Mouse (Mus musculus) forebrain, embryonic 11.5 days (tissue): ENCODE data around the gene Gm266. TPM values are rescaled to one million over a fixed set of nuclear protein-coding genes. Genes with fewer than 3 reads are reported as not detected.

ENCODE experiments used
- ATAC-seq: fragments of 200-750 bp; cut with Nextera tagmentation; replicated peaks from 2 replicates; pipeline ENCODE4 v1.8.0; 2017; ENCODE audit warnings: moderate TSS enrichment; ENCODE audit not compliant: low FRiP score
- DNase-seq: peaks from one replicate; pipeline ENCODE4 v3.0.0-alpha.2; 2017; ENCODE audit warnings: low spot score
- H3K27ac ChIP-seq: fragments of 300-500 bp; sonication (generic); 2 replicates; pipeline ENCODE4 v1.5.1; 2014; ENCODE audit warnings: low read depth, low read length
- H3K27me3 ChIP-seq: fragments of 300-500 bp; sonication (generic); 2 replicates; pipeline ENCODE4 v1.6.1; 2014; ENCODE audit warnings: mild to moderate bottlenecking, low read length, mixed read lengths; ENCODE audit not compliant: control insufficient read depth, insufficient read depth
- H3K36me3 ChIP-seq: fragments of 300-500 bp; sonication (generic); 2 replicates; pipeline ENCODE4 v1.6.1; 2014; ENCODE audit warnings: mild to moderate bottlenecking, low read length, moderate library complexity, mixed read lengths; ENCODE audit not compliant: control insufficient read depth, insufficient read depth
- H3K4me1 ChIP-seq: fragments of 300-500 bp; sonication (generic); replicated peaks from 2 replicates; pipeline ENCODE4 v1.6.1; 2014; ENCODE audit warnings: low read length, mixed read lengths; ENCODE audit not compliant: control insufficient read depth, insufficient read depth
- H3K4me2 ChIP-seq: fragments of 300-500 bp; sonication (generic); 2 replicates; pipeline ENCODE4 v1.6.1; 2014; ENCODE audit warnings: low read depth, mild to moderate bottlenecking, low read length, moderate library complexity, mixed read lengths; ENCODE audit not compliant: severe bottlenecking
- H3K4me3 ChIP-seq: fragments of 300-500 bp; sonication (generic); 2 replicates; pipeline ENCODE4 v1.5.1; 2014; ENCODE audit warnings: low read depth, low read length
- H3K9ac ChIP-seq: fragments of 300-500 bp; sonication (generic); 2 replicates; pipeline ENCODE4 v1.6.1; 2014; ENCODE audit warnings: low read length
- H3K9me3 ChIP-seq: fragments of 300-500 bp; sonication (generic); 2 replicates; pipeline ENCODE4 v1.6.1; 2016; ENCODE audit warnings: low read length, mixed read lengths; ENCODE audit not compliant: control insufficient read depth
- WGBS: fragments of 180-500 bp; shearing (Covaris S2); extraction: QIAGEN DNeasy Blood & Tissue Kit; methylation state at CpG from one replicate; pipeline ENCODE4 v1.1.7; 2014; 5-methylcytosine and 5-hydroxymethylcytosine counted together
- polyA plus RNA-seq: library from polyadenylated mRNA; unstranded; fragments of >200 nt; fragmentation: Nextera tagmentation; extraction: Ambion mirVana; gene quantifications from 2 replicates; pipeline ENCODE4 v1.2.1, GENCODE M21; 2014

The Gm266 gene
- 4.7 and 5.0 TPM in 2 replicates for polyA plus RNA-seq

DNA sequence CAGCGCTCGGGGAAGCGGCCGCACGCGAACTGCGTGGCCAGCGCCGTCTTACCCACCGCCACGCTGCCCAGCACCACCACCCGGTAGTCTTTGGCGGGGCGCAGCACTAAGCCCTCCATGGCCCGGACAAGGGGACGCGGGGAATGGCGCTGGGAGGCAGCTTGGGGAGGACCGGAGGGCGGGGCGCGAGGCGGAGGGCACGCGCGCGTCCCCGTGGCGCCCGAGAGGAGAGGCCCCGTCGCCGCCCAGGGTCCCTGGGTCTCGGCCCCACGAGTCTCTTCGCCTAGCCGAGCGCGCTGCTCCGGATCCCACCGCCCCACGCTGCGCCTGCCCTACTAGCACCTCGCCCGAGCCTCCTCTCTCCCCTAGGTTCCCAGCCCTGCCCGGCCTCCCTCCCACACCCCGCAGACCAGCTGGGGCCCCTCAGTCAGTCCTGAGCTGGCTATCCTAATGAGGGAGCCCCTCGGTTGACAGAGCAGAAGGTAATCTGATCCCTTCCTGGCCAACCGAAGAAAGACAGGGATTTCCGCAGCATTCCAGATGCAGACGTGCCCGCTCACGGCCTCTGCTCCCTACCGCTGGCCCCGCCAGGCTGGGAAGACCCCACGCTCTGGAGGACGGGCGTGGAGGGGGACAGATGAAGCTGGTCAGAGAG is at the start of gene Gm266:
Gene Gm266, minus strand, starts transcription at position 172 of the 655 bp plus-strand sequence.
- peak within 1 kb of the TSS; percentile 40 for H3K9ac ChIP-seq
- peaks cover 11% of the 10 kb centered on the region for H3K4me1 ChIP-seq
- WGBS: under 1% methylated on average over 40 of the region's 58 CpGs
- no peak within 1 kb of the TSS for H3K27ac ChIP-seq
- peak within 1 kb of the TSS; percentile 72 for H3K4me2 ChIP-seq
- peak; percentile 79 for DNase-seq
- H3K9me3 ChIP-seq: no peaks in the 10 kb centered on the region
- peak within 1 kb of the TSS; percentile 43 for H3K4me3 ChIP-seq
- peaks cover 33% of the 10 kb centered on the region for H3K27me3 ChIP-seq
- ATAC-seq: peak; percentile 86
- H3K36me3 ChIP-seq: no peaks in the 10 kb centered on the region

DNA sequence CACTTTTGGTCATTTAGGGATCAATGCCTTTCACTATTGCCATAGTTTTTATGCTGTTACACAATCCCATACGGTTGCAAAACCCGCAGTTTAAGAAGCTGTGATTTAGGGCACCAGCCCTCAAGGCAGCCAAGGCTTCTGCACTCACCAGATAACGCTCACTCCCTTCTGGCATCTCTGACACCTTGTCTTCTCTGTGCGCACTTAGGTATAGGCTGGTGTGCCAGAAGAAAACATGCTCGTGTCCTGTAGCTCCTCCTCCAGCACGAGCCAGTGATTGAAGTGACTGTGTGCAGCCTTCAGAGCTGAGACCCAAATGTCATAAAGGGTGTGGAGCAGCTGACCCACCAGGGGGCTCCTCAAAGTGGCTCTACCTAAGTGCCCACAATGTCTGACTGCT is 49.7 kb upstream of the Gm266 start:
- H3K4me3 ChIP-seq: no peak overlapping the region
- no peak overlapping the region for H3K4me2 ChIP-seq
- DNase-seq (no peak), ATAC-seq (no peak)
- H3K4me1 ChIP-seq: peaks cover 6% of the 10 kb centered on the region; the same call in 1 of the 2 replicates
- peaks cover 5% of the 10 kb centered on the region; the same call in 1 of the 2 replicates for H3K36me3 ChIP-seq
- no peaks in the 10 kb centered on the region for H3K9me3 ChIP-seq
- WGBS: 70% methylated on average over 6 of the region's 6 CpGs
- H3K27me3 ChIP-seq: no peaks in the 10 kb centered on the region
- no peak overlapping the region for H3K9ac ChIP-seq
- no peak overlapping the region for H3K27ac ChIP-seq

- no peak overlapping the region for H3K27ac ChIP-seq
- no peaks in the 10 kb centered on the region; the same call in 1 of the 2 replicates for H3K4me1 ChIP-seq
- H3K36me3 ChIP-seq: no peaks in the 10 kb centered on the region
- no peak overlapping the region for H3K4me2 ChIP-seq
- no peak overlapping the region for H3K4me3 ChIP-seq
- 63% methylated on average over 11 of the region's 11 CpGs for WGBS
- ATAC-seq: no peak
- no peak for DNase-seq
- no peak overlapping the region for H3K9ac ChIP-seq
- H3K9me3 ChIP-seq: no peaks in the 10 kb centered on the region
- no peaks in the 10 kb centered on the region for H3K27me3 ChIP-seq
These were observed 47.6 kb upstream of the Gm266 start for GRCm38 (mm10) chr12:111533096-111533794.

DNA sequence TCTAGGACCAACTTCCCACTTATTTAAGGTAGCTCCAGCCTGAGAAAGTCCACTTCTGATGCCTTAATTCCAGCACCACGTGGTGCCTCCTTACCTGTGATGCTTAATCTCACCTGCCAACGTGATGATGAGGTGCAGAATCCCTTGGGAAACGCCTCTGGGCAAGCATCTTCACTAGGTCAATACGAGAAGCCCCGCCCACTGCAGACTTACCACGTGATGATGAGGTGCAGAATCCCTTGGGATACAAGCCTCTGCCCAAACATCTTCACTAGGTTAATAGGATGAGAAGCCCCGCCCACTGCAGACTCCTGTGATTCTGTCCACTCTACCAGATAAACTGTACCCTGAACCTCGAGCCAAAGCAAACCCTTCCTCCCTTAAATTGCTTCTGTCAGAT is 43.6 kb upstream of the Gm266 start:
- no peaks in the 10 kb centered on the region for H3K27me3 ChIP-seq
- no peak overlapping the region for H3K9ac ChIP-seq
- H3K36me3 ChIP-seq: no peaks in the 10 kb centered on the region
- H3K9me3 ChIP-seq: no peaks in the 10 kb centered on the region
- no peak overlapping the region for H3K27ac ChIP-seq
- no peak overlapping the region for H3K4me3 ChIP-seq
- DNase-seq (no peak), ATAC-seq (no peak)
- no peaks in the 10 kb centered on the region for H3K4me1 ChIP-seq
- whole genome bisulfite sequencing: 26% methylated on average over 8 of the region's 8 CpGs
- H3K4me2 ChIP-seq: no peak overlapping the region

DNA sequence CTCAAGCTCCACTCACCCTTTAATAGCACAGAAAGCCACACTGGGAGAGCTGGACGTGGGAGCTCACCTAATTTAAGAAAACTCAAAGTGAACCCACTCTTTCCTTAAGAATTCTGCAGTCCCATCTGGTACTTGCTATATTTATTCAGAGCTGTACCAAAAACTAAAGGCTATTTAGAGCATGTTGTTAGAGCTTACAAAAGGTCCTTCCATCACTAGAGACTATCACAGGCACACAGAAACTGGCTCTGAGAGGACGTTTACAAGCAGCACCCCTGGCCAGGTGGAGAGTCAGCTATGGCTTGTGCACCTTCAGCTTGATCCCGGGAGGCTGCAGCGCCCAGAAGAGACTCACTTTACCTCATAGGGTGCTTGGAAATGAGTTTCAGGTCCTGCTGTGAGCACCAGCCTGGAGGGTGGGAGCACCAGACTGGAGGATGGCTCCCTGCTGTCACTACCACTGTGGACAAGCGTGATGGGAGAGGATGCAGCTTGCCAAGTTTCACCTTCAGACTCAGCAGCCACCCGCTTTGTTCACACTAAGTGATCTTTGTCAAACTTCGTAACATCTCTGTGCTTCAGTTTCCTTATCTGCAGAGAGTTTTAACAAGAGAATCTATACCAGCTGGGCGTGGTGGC is 42.1 kb upstream of the Gm266 start:
- Histone ChIP-seq H3K9me3 (no peaks in the 10 kb centered on the region), H3K27me3 (no peaks in the 10 kb centered on the region), H3K9ac (no peak overlapping the region), H3K36me3 (no peaks in the 10 kb centered on the region), H3K4me3 (no peak overlapping the region), H3K4me1 (no peaks in the 10 kb centered on the region), H3K27ac (no peak overlapping the region), H3K4me2 (no peak overlapping the region)
- whole genome bisulfite sequencing: 64% methylated on average over 8 of the region's 8 CpGs
- DNase-seq (no peak), ATAC-seq (no peak)

GRCm38 (mm10) chr12:111524883-111525282 is 39.3 kb upstream of the Gm266 start:
- ATAC-seq: no peak
- Histone ChIP-seq H3K4me2 (no peak overlapping the region), H3K9ac (no peak overlapping the region), H3K4me3 (no peak overlapping the region), H3K9me3 (peaks cover 4% of the 10 kb centered on the region; the same call in 1 of the 2 replicates), H3K4me1 (no peaks in the 10 kb centered on the region), H3K27me3 (no peaks in the 10 kb centered on the region), H3K27ac (no peak overlapping the region), H3K36me3 (no peaks in the 10 kb centered on the region)
- DNase-seq: no peak
- whole genome bisulfite sequencing: 90% methylated on average over 3 of the region's 3 CpGs

GRCm38 (mm10) chr12:111524469-111524868 is 38.8 kb upstream of the Gm266 start:
- H3K4me1 ChIP-seq: no peaks in the 10 kb centered on the region
- H3K4me3 ChIP-seq: no peak overlapping the region
- DNase-seq (no peak), ATAC-seq (no peak)
- no peak overlapping the region for H3K4me2 ChIP-seq
- H3K27me3 ChIP-seq: no peaks in the 10 kb centered on the region
- peaks cover 4% of the 10 kb centered on the region; the same call in 1 of the 2 replicates for H3K9me3 ChIP-seq
- no peaks in the 10 kb centered on the region for H3K36me3 ChIP-seq
- WGBS: 75% methylated on average over 1 of the region's 1 CpGs
- H3K9ac ChIP-seq: no peak overlapping the region
- H3K27ac ChIP-seq: no peak overlapping the region

DNA sequence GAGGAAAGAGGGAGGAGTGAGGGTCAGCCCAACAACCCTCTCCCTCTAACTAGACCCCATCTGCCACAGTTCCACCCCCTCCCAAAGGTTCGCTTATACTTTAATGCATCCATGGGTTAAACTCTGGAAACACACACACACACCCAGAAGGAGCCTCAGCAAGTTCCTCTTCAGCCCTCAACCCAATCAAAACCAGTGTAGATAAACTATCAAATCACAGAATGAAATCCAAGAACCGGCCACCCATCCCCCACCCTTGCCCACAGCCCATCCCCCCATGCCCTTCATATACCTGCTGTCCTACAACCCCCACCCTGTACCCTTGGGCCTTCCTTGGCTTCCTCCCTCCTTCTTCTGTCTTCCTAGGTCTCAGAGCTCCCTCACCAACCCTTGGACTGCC is 35.4 kb upstream of the Gm266 start:
- ATAC-seq (no peak), DNase-seq (no peak)
- Histone ChIP-seq H3K9me3 (peaks cover 4% of the 10 kb centered on the region; the same call in 1 of the 2 replicates), H3K4me3 (no peak overlapping the region), H3K36me3 (no peaks in the 10 kb centered on the region), H3K27me3 (no peaks in the 10 kb centered on the region), H3K27ac (no peak overlapping the region), H3K9ac (no peak overlapping the region), H3K4me1 (no peaks in the 10 kb centered on the region), H3K4me2 (no peak overlapping the region)
- 98% methylated on average over 2 of the region's 2 CpGs for WGBS
